Mouse (Mus musculus): ENCODE results near the gene Dmrt3. TPM values are rescaled to one million over a fixed set of nuclear protein-coding genes. Genes with fewer than 3 reads are reported as not detected.

Gene Dmrt3
- polyA plus RNA-seq, 1 experiment from 2014 or later = not detected

GRCm38 (mm10) chr19:25579440-25579839 lies 30.7 kb upstream of the Dmrt3 start:
- Histone ChIP-seq H3K4me3 (ENCODE audit: low read depth, low read length) (no peak overlapping the region), H3K4me2 (replicated peaks; ENCODE audit: low read depth) (no peak overlapping the region), H3K4me1 (replicated peaks; ENCODE audit: control insufficient read depth, insufficient read depth, low read length) (0 out of 2 replicates have a peak, but pooled peaks cover 4% of the 10 kb centered on the region), H3K27ac (ENCODE audit: low read depth, low read length) (no peak overlapping the region), H3K36me3 (ENCODE audit: control insufficient read depth, insufficient read depth) (no peaks in the 10 kb centered on the region), H3K27me3 (replicated peaks; ENCODE audit: control insufficient read depth, insufficient read depth, low read length) (0 out of 2 replicates have a peak, but pooled peaks cover 8% of the 10 kb centered on the region), H3K9ac (ENCODE audit: low read depth, low read length) (no peak overlapping the region), H3K9me3 (ENCODE audit: control insufficient read depth) (no peaks in the 10 kb centered on the region)
- no peak for ATAC-seq
- TF ChIP-seq CTCF (IDR thresholded peaks at IDR 0.05; ENCODE audit: low read depth) = peak; percentile 47
- WGBS = 94% methylated on average over 2 of the region's 2 CpGs

GRCm38 (mm10) chr19:25597717-25598232 lies 12.3 kb upstream of the Dmrt3 start:
- H3K9ac ChIP-seq (ENCODE audit: low read depth, low read length) = no peak overlapping the region
- no peaks in the 10 kb centered on the region for H3K9me3 ChIP-seq (ENCODE audit: control insufficient read depth)
- no peak for TF ChIP-seq CTCF (IDR thresholded peaks at IDR 0.05; ENCODE audit: low read depth)
- H3K4me1 ChIP-seq (replicated peaks; ENCODE audit: control insufficient read depth, insufficient read depth, low read length) = no peaks in the 10 kb centered on the region
- ATAC-seq = no peak
- no peak overlapping the region for H3K4me2 ChIP-seq (replicated peaks; ENCODE audit: low read depth)
- H3K27me3 ChIP-seq (replicated peaks; ENCODE audit: control insufficient read depth, insufficient read depth, low read length) = peaks cover 50% of the 10 kb centered on the region
- H3K4me3 ChIP-seq (ENCODE audit: low read depth, low read length) = no peak overlapping the region
- H3K36me3 ChIP-seq (ENCODE audit: control insufficient read depth, insufficient read depth) = no peaks in the 10 kb centered on the region
- H3K27ac ChIP-seq (ENCODE audit: low read depth, low read length) = no peak overlapping the region
- 63% methylated on average over 3 of the region's 3 CpGs for WGBS

GRCm38 (mm10) chr19:25598626-25599025 lies 11.5 kb upstream of the Dmrt3 start:
- Histone ChIP-seq H3K9me3 (ENCODE audit: control insufficient read depth) (no peaks in the 10 kb centered on the region), H3K9ac (ENCODE audit: low read depth, low read length) (no peak overlapping the region), H3K36me3 (ENCODE audit: control insufficient read depth, insufficient read depth) (no peaks in the 10 kb centered on the region), H3K4me2 (replicated peaks; ENCODE audit: low read depth) (no peak overlapping the region), H3K4me3 (ENCODE audit: low read depth, low read length) (no peak overlapping the region), H3K27ac (ENCODE audit: low read depth, low read length) (no peak overlapping the region), H3K27me3 (replicated peaks; ENCODE audit: control insufficient read depth, insufficient read depth, low read length) (peaks cover 58% of the 10 kb centered on the region), H3K4me1 (replicated peaks; ENCODE audit: control insufficient read depth, insufficient read depth, low read length) (no peaks in the 10 kb centered on the region)
- ATAC-seq = no peak
- no peak for TF ChIP-seq CTCF (IDR thresholded peaks at IDR 0.05; ENCODE audit: low read depth)
- WGBS = 18% methylated on average over 4 of the region's 4 CpGs

GRCm38 (mm10) chr19:25601966-25602365 lies 8.1 kb upstream of the Dmrt3 start:
- H3K4me1 ChIP-seq (replicated peaks; ENCODE audit: control insufficient read depth, insufficient read depth, low read length) = no peaks in the 10 kb centered on the region
- TF ChIP-seq CTCF (IDR thresholded peaks at IDR 0.05; ENCODE audit: low read depth) = no peak
- H3K9me3 ChIP-seq (ENCODE audit: control insufficient read depth) = no peaks in the 10 kb centered on the region
- H3K4me3 ChIP-seq (ENCODE audit: low read depth, low read length) = no peak overlapping the region
- no peak overlapping the region for H3K9ac ChIP-seq (ENCODE audit: low read depth, low read length)
- no peak overlapping the region for H3K27ac ChIP-seq (ENCODE audit: low read depth, low read length)
- 10% methylated on average over 8 of the region's 8 CpGs for WGBS
- ATAC-seq = no peak
- peaks cover 92% of the 10 kb centered on the region for H3K27me3 ChIP-seq (replicated peaks; ENCODE audit: control insufficient read depth, insufficient read depth, low read length)
- H3K4me2 ChIP-seq (replicated peaks; ENCODE audit: low read depth) = no peak overlapping the region
- H3K36me3 ChIP-seq (ENCODE audit: control insufficient read depth, insufficient read depth) = no peaks in the 10 kb centered on the region

- H3K36me3 ChIP-seq (ENCODE audit: control insufficient read depth, insufficient read depth) = no peaks in the 10 kb centered on the region
- H3K27ac ChIP-seq (ENCODE audit: low read depth, low read length) = no peak overlapping the region
- no peak for TF ChIP-seq CTCF (IDR thresholded peaks at IDR 0.05; ENCODE audit: low read depth)
- ATAC-seq = no peak
- no peak overlapping the region for H3K9ac ChIP-seq (ENCODE audit: low read depth, low read length)
- H3K4me2 ChIP-seq (replicated peaks; ENCODE audit: low read depth) = no peak overlapping the region
- peaks cover 100% of the 10 kb centered on the region for H3K27me3 ChIP-seq (replicated peaks; ENCODE audit: control insufficient read depth, insufficient read depth, low read length)
- 2% methylated on average over 21 of the region's 21 CpGs for WGBS
- no peaks in the 10 kb centered on the region for H3K4me1 ChIP-seq (replicated peaks; ENCODE audit: control insufficient read depth, insufficient read depth, low read length)
- no peaks in the 10 kb centered on the region for H3K9me3 ChIP-seq (ENCODE audit: control insufficient read depth)
- no peak overlapping the region for H3K4me3 ChIP-seq (ENCODE audit: low read depth, low read length)
These were observed 2.5 kb upstream of the Dmrt3 start for GRCm38 (mm10) chr19:25607461-25608205.

GRCm38 (mm10) chr19:25608206-25608580 lies 1.9 kb upstream of the Dmrt3 start:
- H3K9me3 ChIP-seq (ENCODE audit: control insufficient read depth) = no peaks in the 10 kb centered on the region
- H3K4me2 ChIP-seq (replicated peaks; ENCODE audit: low read depth) = no peak overlapping the region
- WGBS = 2% methylated on average over 7 of the region's 7 CpGs
- H3K4me1 ChIP-seq (replicated peaks; ENCODE audit: control insufficient read depth, insufficient read depth, low read length) = no peaks in the 10 kb centered on the region
- no peak for TF ChIP-seq CTCF (IDR thresholded peaks at IDR 0.05; ENCODE audit: low read depth)
- no peak overlapping the region for H3K27ac ChIP-seq (ENCODE audit: low read depth, low read length)
- H3K4me3 ChIP-seq (ENCODE audit: low read depth, low read length) = no peak overlapping the region
- ATAC-seq = no peak
- no peak overlapping the region for H3K9ac ChIP-seq (ENCODE audit: low read depth, low read length)
- peaks cover 100% of the 10 kb centered on the region for H3K27me3 ChIP-seq (replicated peaks; ENCODE audit: control insufficient read depth, insufficient read depth, low read length)
- H3K36me3 ChIP-seq (ENCODE audit: control insufficient read depth, insufficient read depth) = no peaks in the 10 kb centered on the region
